Mouse (Mus musculus) embryonic facial prominence, embryonic 14.5 days (tissue): ENCODE measurements around the gene Fam192a. TPM values are rescaled to one million over a fixed set of nuclear protein-coding genes. Genes with fewer than 3 reads are reported as not detected.

Source experiments
- ATAC-seq: fragments of 200-750 bp; cut with Nextera tagmentation; 2 replicates; pipeline ENCODE4 v1.8.0; 2017; ENCODE audit warnings: low read depth, moderate number of reproducible peaks, moderate TSS enrichment
- DNase-seq: peaks from one replicate; pipeline ENCODE4 v3.0.0-alpha.2; 2015; ENCODE audit warnings: low spot score
- H3K27ac ChIP-seq: fragments of 300-500 bp; sonication (generic); replicated peaks from 2 replicates; pipeline ENCODE4 v1.5.1; 2014; ENCODE audit warnings: low read depth, mild to moderate bottlenecking, low read length, moderate library complexity
- H3K27me3 ChIP-seq: fragments of 300-500 bp; sonication (generic); replicated peaks from 2 replicates; pipeline ENCODE4 v1.6.1; 2014; ENCODE audit warnings: low read length; ENCODE audit not compliant: control insufficient read depth, insufficient read depth
- H3K36me3 ChIP-seq: fragments of 300-500 bp; sonication (generic); 2 replicates; pipeline ENCODE4 v1.6.1; 2014; ENCODE audit warnings: low read length, mixed read lengths; ENCODE audit not compliant: control insufficient read depth, insufficient read depth
- H3K4me1 ChIP-seq: fragments of 300-500 bp; sonication (generic); 2 replicates; pipeline ENCODE4 v1.6.1; 2014; ENCODE audit warnings: antibody characterized with exemption, low read length; ENCODE audit not compliant: control insufficient read depth, insufficient read depth
- H3K4me2 ChIP-seq: fragments of 300-500 bp; sonication (generic); 2 replicates; pipeline ENCODE4 v1.6.1; 2014; ENCODE audit warnings: low read depth, mild to moderate bottlenecking, low read length, moderate library complexity, mixed read lengths
- H3K4me3 ChIP-seq: fragments of 300-500 bp; sonication (generic); 2 replicates; pipeline ENCODE4 v1.5.1; 2014; ENCODE audit warnings: low read depth, mild to moderate bottlenecking, low read length
- H3K9ac ChIP-seq: fragments of 300-500 bp; sonication (generic); 2 replicates; pipeline ENCODE4 v1.6.1; 2014; ENCODE audit warnings: low read depth, mild to moderate bottlenecking, low read length, moderate library complexity, mixed read lengths
- H3K9me3 ChIP-seq: fragments of 300-500 bp; sonication (generic); 2 replicates; pipeline ENCODE4 v1.6.1; 2016; ENCODE audit warnings: low read length; ENCODE audit not compliant: control insufficient read depth
- WGBS: fragments of 180-500 bp; shearing (Covaris S2); extraction: QIAGEN DNeasy Blood & Tissue Kit; methylation state at CpG from one replicate; pipeline ENCODE4 v1.1.7; 2014; 5-methylcytosine and 5-hydroxymethylcytosine counted together
- polyA plus RNA-seq: library from polyadenylated mRNA; unstranded; fragments of >200 nt; fragmentation: Nextera tagmentation; extraction: Ambion mirVana; gene quantifications from 2 replicates; pipeline ENCODE4 v1.2.1, GENCODE M21; 2014

Fam192a gene
- 48.7 and 56.0 TPM in 2 replicates for polyA plus RNA-seq

DNA sequence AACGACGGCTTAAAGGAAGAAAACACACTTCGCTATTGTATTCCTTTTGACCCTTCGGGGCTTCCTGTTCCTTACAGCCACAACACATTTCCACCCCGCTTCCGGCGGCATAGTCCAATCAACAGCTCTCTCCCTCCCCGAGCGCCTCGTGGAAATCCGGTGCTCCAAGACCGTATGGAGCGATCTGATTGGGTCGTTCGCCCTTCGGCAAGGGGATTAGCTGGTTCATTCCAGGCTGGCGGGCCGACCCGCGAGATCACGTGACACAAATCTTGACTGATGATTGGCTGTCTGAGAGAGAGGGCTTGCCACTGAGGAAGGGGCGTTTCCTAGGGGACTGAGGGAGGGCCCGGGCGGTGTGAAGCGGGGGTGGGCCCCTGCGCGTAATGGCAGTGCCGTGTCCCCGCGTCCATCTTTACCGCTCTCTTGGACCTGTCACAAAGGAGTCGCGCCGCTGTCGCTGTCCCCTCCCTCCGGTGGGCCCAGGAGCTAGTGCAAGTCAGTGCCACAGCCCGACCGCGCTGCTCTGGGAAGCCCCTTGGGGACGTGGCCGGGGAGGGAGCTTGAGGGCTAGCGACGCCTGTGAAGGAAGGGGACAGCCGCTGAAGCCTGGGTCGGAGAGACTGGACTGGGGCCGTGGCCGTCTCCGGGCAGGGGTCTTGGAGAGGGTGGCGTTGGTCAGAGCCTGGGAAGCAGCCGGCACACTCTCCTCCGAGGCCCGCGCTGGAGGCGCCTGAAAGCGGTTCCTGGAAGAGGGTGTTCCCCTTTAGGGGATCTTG is at the start of gene Fam192a, which contains the start of gene Rspry1:
Fam192a (minus strand) TSS at position 391 of the 779 bp plus-strand sequence.
Rspry1 (plus strand) TSS at position 331 of the 779 bp plus-strand sequence.
- peak within 1 kb of the TSS; percentile 94 for H3K9ac ChIP-seq
- H3K4me2 ChIP-seq = peak within 1 kb of the TSS; percentile 92
- peaks cover 19% of the 10 kb centered on the region for H3K4me1 ChIP-seq
- peak; percentile 100 for ATAC-seq
- H3K27me3 ChIP-seq = no peaks in the 10 kb centered on the region
- H3K9me3 ChIP-seq = no peaks in the 10 kb centered on the region
- DNase-seq = peak; percentile 100
- no peaks in the 10 kb centered on the region for H3K36me3 ChIP-seq
- H3K27ac ChIP-seq = peak within 1 kb of the TSS; percentile 94
- peak within 1 kb of the TSS; percentile 94 for H3K4me3 ChIP-seq
- under 1% methylated on average over 48 of the region's 55 CpGs for WGBS

DNA sequence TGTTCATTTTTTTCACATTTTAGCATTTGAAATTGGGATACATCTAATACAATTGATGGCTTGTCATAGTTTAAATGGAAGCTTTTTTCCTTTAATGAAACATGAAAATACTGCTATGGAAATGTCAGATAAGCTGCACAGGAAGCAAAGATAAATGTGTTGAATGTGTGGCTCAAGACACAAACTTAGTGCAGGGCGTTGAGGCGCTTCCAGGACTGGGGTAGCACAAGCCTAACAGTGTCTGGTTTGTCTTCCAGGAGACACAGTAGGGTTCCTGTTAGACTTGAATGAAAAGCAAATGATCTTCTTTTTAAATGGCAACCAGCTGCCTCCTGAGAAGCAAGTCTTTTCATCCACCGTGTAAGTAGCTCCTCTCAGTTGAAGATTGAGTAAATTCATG is 47.7 kb upstream of the Fam192a start:
- 41% methylated on average over 3 of the region's 3 CpGs for WGBS
- no peaks in the 10 kb centered on the region for H3K9me3 ChIP-seq
- DNase-seq = peak; percentile 4

DNA sequence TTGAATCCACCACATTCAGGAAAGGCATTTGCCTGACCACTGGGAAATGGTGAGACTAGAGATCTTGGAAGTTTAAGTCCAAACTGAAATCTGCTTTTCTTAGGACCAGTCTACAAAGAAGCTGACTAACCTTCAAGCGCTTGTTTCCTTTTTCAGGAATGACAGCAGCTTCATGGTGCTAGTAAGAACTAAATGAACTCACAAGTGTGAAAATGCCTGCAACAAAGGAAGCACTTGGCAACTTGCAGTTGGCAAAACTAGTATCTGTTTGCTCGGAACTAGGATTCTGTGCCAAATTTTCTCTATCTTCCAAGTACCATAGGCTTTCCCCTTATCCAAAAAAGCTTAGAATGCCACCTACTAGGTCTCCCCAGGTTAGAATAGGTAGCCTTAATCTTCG is 44.4 kb upstream of the Fam192a start:
- H3K9ac ChIP-seq = no peak overlapping the region
- no peaks in the 10 kb centered on the region for H3K9me3 ChIP-seq
- H3K4me3 ChIP-seq = no peak overlapping the region
- H3K27me3 ChIP-seq = no peaks in the 10 kb centered on the region
- WGBS = 90% methylated on average over 3 of the region's 3 CpGs
- ATAC-seq (no peak), DNase-seq (no peak)
- H3K4me2 ChIP-seq = no peak overlapping the region
- H3K27ac ChIP-seq = no peak overlapping the region
- H3K36me3 ChIP-seq = peaks cover 74% of the 10 kb centered on the region
- H3K4me1 ChIP-seq = no peaks in the 10 kb centered on the region

More for the DNA sequence above, 47.7 kb upstream of the Fam192a start:
- ATAC-seq = no peak
- Histone ChIP-seq H3K27me3 (no peaks in the 10 kb centered on the region), H3K9ac (no peak overlapping the region), H3K27ac (no peak overlapping the region), H3K4me3 (no peak overlapping the region), H3K36me3 (peaks cover 74% of the 10 kb centered on the region), H3K4me1 (no peaks in the 10 kb centered on the region), H3K4me2 (no peak overlapping the region)

DNA sequence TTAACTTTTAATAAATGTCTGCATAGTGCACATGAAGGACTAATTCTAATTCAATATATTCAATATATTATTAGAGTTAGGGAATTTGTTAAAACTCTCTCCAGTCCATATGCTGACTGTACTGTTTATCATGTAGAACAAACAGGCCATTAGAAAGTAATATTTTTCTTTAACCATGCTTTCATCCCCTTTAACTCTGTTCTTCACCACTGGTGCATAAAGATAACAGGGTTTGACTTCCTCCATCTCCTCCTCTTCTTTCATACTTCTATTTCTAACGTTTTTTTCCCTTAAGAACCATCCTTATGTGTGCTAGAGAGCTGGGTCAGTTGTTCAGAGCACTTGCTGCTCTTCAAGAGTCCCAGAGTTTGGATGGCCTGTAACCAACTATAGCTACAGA is 43.4 kb upstream of the Fam192a start:
- Histone ChIP-seq H3K36me3 (peaks cover 77% of the 10 kb centered on the region), H3K27me3 (no peaks in the 10 kb centered on the region)

DNA sequence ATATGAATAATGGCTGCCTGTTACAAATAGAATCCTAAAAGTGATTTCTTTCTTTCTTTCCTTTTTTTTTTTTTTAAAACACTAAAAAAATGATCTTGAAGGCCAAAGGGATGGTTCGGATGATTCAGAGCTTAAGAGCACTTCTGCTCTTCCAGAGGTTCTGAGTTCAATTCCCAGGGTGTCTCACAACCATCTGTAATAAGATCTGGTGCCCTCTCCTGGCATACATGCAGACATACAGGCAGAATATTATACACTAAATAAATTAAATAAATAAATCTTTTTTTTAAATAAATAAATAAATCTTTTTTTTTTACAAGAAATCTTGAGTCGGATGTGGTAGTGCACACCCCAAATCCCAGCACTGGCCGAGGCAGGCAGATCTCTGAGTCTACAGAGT is 40.1 kb upstream of the Fam192a start:
- Histone ChIP-seq H3K9ac (no peak overlapping the region), H3K27me3 (no peaks in the 10 kb centered on the region), H3K4me1 (no peaks in the 10 kb centered on the region), H3K27ac (no peak overlapping the region), H3K36me3 (peaks cover 86% of the 10 kb centered on the region), H3K4me3 (no peak overlapping the region), H3K4me2 (no peak overlapping the region), H3K9me3 (no peaks in the 10 kb centered on the region)
- ATAC-seq = no peak
- WGBS = 91% methylated on average over 3 of the region's 3 CpGs
- DNase-seq = no peak

More for the DNA sequence above, 43.4 kb upstream of the Fam192a start:
- DNase-seq (no peak), ATAC-seq (no peak)
- Histone ChIP-seq H3K4me3 (no peak overlapping the region), H3K9me3 (no peaks in the 10 kb centered on the region), H3K27ac (no peak overlapping the region), H3K9ac (no peak overlapping the region), H3K4me1 (no peaks in the 10 kb centered on the region), H3K4me2 (no peak overlapping the region)
- WGBS = 50% methylated on average over 1 of the region's 1 CpGs

DNA sequence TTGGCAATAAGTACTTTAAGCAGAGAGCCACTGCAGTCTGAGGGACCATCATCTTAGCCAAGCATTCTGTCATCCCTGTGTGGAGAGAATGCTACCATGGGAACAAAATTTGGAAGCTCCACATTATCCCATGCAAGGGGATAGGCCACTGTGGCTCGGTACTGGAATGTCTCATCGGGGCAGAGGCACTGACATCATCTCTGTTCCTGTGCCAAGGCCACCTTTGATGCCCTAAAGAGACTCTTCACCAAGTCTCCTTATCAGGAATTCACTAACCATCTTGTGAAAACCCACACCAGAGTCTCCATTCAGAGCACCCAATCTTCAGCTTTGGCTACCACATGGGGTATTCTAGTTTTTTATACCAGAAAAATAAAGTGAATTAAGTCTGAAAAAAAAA is 39.4 kb upstream of the Fam192a start:
- no peaks in the 10 kb centered on the region for H3K4me1 ChIP-seq
- H3K36me3 ChIP-seq = peaks cover 86% of the 10 kb centered on the region
- no peak overlapping the region for H3K4me2 ChIP-seq
- H3K4me3 ChIP-seq = no peak overlapping the region
- H3K27me3 ChIP-seq = no peaks in the 10 kb centered on the region
- no peak for ATAC-seq
- 92% methylated on average over 2 of the region's 2 CpGs for WGBS
- no peaks in the 10 kb centered on the region for H3K9me3 ChIP-seq
- no peak overlapping the region for H3K9ac ChIP-seq
- no peak for DNase-seq
- no peak overlapping the region for H3K27ac ChIP-seq

DNA sequence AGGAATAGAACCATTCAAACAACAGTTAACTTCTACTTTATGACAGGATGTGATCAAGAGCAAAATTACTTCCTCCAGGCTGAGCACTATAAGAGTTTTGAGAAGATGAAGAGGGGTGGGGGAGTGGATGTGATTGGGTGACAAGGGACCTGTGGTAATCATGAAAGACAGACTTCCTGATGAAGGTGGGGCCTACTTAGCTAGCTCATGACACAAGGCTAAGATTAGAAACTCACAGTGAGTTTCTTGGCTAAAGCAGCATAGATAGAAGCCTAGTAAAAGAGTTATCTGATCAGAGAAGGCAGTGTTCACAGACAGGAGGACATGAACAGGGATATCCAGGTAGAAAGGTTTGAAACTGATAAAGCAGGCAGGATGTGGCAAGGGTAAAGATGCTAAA is 32.4 kb upstream of the Fam192a start:
- no peak overlapping the region for H3K4me2 ChIP-seq
- H3K4me3 ChIP-seq = no peak overlapping the region
- no peak overlapping the region for H3K27ac ChIP-seq
- no peaks in the 10 kb centered on the region for H3K4me1 ChIP-seq
- ATAC-seq (no peak), DNase-seq (no peak)
- H3K36me3 ChIP-seq = peaks cover 90% of the 10 kb centered on the region
- no peaks in the 10 kb centered on the region for H3K27me3 ChIP-seq
- H3K9me3 ChIP-seq = no peaks in the 10 kb centered on the region
- H3K9ac ChIP-seq = no peak overlapping the region

DNA sequence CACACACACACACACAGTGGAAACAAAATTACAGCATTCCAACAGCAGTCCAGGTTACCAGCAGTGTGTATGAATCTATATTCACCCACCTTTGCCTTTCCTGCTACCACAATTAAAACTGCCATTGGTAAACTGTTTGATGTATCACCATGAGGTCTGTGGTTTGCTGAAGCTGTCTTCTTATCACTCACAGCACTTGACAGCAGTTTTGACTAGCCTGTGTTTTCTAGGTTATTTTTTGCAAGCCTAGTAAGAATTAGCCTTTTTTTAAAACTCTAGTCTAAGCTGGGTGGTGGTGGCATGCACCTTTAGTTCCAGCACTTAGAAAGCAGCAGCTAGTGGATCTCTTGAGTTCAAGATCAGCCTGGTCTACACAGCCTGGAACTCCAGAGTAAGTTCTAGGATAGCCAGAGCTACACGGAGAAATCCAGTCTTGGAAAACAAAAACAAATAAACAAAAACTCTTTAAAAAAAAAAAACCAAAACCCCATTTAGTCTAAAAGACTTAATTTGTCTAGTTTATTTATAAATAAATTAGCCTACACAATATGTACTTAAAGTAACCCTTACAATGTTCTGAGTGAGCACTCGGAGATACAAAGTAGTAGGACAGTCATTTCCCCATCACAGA is 31.9 kb upstream of the Fam192a start:
- Histone ChIP-seq H3K4me2 (no peak overlapping the region), H3K4me3 (no peak overlapping the region), H3K4me1 (no peaks in the 10 kb centered on the region), H3K27me3 (no peaks in the 10 kb centered on the region), H3K9me3 (no peaks in the 10 kb centered on the region), H3K36me3 (peaks cover 89% of the 10 kb centered on the region), H3K9ac (no peak overlapping the region), H3K27ac (no peak overlapping the region)
- 87% methylated on average over 2 of the region's 2 CpGs for WGBS
- no peak for ATAC-seq
- DNase-seq = no peak
